Mouse (Mus musculus): Measurements from ENCODE around the gene Rap1a. TPM values are rescaled to one million over a fixed set of nuclear protein-coding genes. Genes with fewer than 3 reads are reported as not detected.
A peak's percentile ranks its signal among the peaks of the same experiment; 100 is the strongest.

Rap1a gene
- polyA plus RNA-seq, 1 experiment from 2014 or later = 84.3 TPM

DNA sequence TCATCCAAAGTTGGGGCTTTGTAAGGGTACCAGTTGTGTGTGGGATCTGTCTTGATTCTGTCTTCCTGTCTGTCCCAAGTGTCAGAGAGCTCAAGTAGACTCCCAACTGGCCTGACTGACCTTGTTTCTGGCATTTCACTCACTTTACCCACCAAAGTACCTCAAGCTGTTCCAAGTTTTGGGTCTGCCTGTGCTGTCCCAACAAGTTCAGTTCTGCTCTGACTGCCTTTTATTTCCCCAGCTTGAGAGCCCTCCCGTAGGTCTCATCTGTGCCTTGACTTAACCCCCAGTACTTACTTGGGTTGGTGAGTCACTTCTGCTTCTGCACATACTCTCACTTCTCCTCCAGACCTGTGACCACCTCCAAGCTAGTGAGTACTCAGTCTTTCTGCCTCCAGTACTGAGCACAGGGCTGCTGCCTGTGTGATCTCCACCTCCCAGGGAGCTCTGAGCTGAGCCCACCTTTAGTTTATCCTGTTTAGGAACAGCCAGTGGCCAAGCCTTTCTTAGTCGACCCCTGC is 79.4 kb downstream of the Rap1a start:
- Histone ChIP-seq H3K4me3 (ENCODE audit: low read depth, low read length) (no peak overlapping the region), H3K27me3 (ENCODE audit: control insufficient read depth, insufficient read depth, low read length) (no peaks in the 10 kb centered on the region), H3K27ac (ENCODE audit: low read depth, low read length) (no peak overlapping the region), H3K4me2 (ENCODE audit: low read depth, low read length, severe bottlenecking) (no peak overlapping the region), H3K36me3 (ENCODE audit: control insufficient read depth, insufficient read depth, low read length) (no peaks in the 10 kb centered on the region), H3K9me3 (ENCODE audit: control insufficient read depth, low read length) (no peaks in the 10 kb centered on the region), H3K4me1 (replicated peaks; ENCODE audit: control insufficient read depth, insufficient read depth, low read length) (0 out of 2 replicates have a peak, but pooled peaks cover 6% of the 10 kb centered on the region), H3K9ac (ENCODE audit: low read length) (no peak overlapping the region)
- DNase-seq (ENCODE audit: low spot score) = no peak
- 75% methylated on average over 2 of the region's 2 CpGs for WGBS
- ATAC-seq (replicated peaks; ENCODE audit: low FRiP score) = no peak

DNA sequence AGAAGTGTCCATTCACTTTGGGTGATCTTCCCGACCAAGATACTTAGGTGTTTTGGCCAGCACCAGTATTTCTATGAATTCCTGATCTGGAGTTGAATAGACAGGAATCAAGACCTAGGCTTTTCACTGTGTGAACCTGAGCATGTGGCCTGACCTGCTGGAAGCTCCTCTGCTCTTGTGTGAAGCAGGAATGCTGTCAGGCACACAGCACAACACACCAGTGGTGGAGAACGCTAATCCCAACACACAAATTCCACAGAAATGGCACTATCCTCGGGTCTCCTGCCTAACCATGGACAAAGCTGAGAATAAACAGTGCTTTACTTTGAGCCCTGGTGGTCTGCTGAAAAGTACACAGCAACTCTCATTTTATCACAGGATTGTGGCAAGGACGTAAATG is 80.6 kb downstream of the Rap1a start:
- Histone ChIP-seq H3K27ac (ENCODE audit: low read depth, low read length) (no peak overlapping the region), H3K9me3 (ENCODE audit: control insufficient read depth, low read length) (no peaks in the 10 kb centered on the region), H3K4me1 (replicated peaks; ENCODE audit: control insufficient read depth, insufficient read depth, low read length) (0 out of 2 replicates have a peak, but pooled peaks cover 6% of the 10 kb centered on the region), H3K4me2 (ENCODE audit: low read depth, low read length, severe bottlenecking) (no peak overlapping the region), H3K9ac (ENCODE audit: low read length) (no peak overlapping the region), H3K4me3 (ENCODE audit: low read depth, low read length) (no peak overlapping the region), H3K36me3 (ENCODE audit: control insufficient read depth, insufficient read depth, low read length) (no peaks in the 10 kb centered on the region), H3K27me3 (ENCODE audit: control insufficient read depth, insufficient read depth, low read length) (no peaks in the 10 kb centered on the region)
- no peak for DNase-seq (ENCODE audit: low spot score)
- ATAC-seq (replicated peaks; ENCODE audit: low FRiP score) = no peak
- 83% methylated on average over 4 of the region's 4 CpGs for WGBS

GRCm38 (mm10) chr3:105719979-105720378 is 81.2 kb downstream of the Rap1a start:
- no peak for DNase-seq (ENCODE audit: low spot score)
- Histone ChIP-seq H3K27ac (ENCODE audit: low read depth, low read length) (no peak overlapping the region), H3K9me3 (ENCODE audit: control insufficient read depth, low read length) (no peaks in the 10 kb centered on the region), H3K4me3 (ENCODE audit: low read depth, low read length) (no peak overlapping the region), H3K9ac (ENCODE audit: low read length) (no peak overlapping the region), H3K4me1 (replicated peaks; ENCODE audit: control insufficient read depth, insufficient read depth, low read length) (0 out of 2 replicates have a peak, but pooled peaks cover 6% of the 10 kb centered on the region), H3K27me3 (ENCODE audit: control insufficient read depth, insufficient read depth, low read length) (no peaks in the 10 kb centered on the region), H3K4me2 (ENCODE audit: low read depth, low read length, severe bottlenecking) (no peak overlapping the region), H3K36me3 (ENCODE audit: control insufficient read depth, insufficient read depth, low read length) (no peaks in the 10 kb centered on the region)
- ATAC-seq (replicated peaks; ENCODE audit: low FRiP score) = no peak
- 83% methylated on average over 4 of the region's 4 CpGs for WGBS

GRCm38 (mm10) chr3:105718746-105719145 is 82.4 kb downstream of the Rap1a start:
- DNase-seq (ENCODE audit: low spot score) = no peak
- Histone ChIP-seq H3K9ac (ENCODE audit: low read length) (no peak overlapping the region), H3K4me1 (replicated peaks; ENCODE audit: control insufficient read depth, insufficient read depth, low read length) (0 out of 2 replicates have a peak, but pooled peaks cover 6% of the 10 kb centered on the region), H3K9me3 (ENCODE audit: control insufficient read depth, low read length) (no peaks in the 10 kb centered on the region), H3K36me3 (ENCODE audit: control insufficient read depth, insufficient read depth, low read length) (no peaks in the 10 kb centered on the region), H3K27ac (ENCODE audit: low read depth, low read length) (no peak overlapping the region), H3K27me3 (ENCODE audit: control insufficient read depth, insufficient read depth, low read length) (no peaks in the 10 kb centered on the region), H3K4me3 (ENCODE audit: low read depth, low read length) (no peak overlapping the region), H3K4me2 (ENCODE audit: low read depth, low read length, severe bottlenecking) (no peak overlapping the region)
- no peak for ATAC-seq (replicated peaks; ENCODE audit: low FRiP score)
- WGBS = 60% methylated on average over 4 of the region's 4 CpGs

GRCm38 (mm10) chr3:105717856-105718555 is 83.1 kb downstream of the Rap1a start:
- no peaks in the 10 kb centered on the region for H3K9me3 ChIP-seq (ENCODE audit: control insufficient read depth, low read length)
- H3K27ac ChIP-seq (ENCODE audit: low read depth, low read length) = peak overlapping the region; percentile 26; the same call in 1 of the 2 replicates
- DNase-seq (ENCODE audit: low spot score) = no peak
- H3K36me3 ChIP-seq (ENCODE audit: control insufficient read depth, insufficient read depth, low read length) = no peaks in the 10 kb centered on the region
- no peaks in the 10 kb centered on the region for H3K27me3 ChIP-seq (ENCODE audit: control insufficient read depth, insufficient read depth, low read length)
- 66% methylated on average over 11 of the region's 11 CpGs for WGBS
- H3K4me3 ChIP-seq (ENCODE audit: low read depth, low read length) = no peak overlapping the region
- 0 out of 2 replicates have a peak, but pooled peaks have one; percentile 34 for ATAC-seq (replicated peaks; ENCODE audit: low FRiP score)
- no peak overlapping the region for H3K4me2 ChIP-seq (ENCODE audit: low read depth, low read length, severe bottlenecking)
- H3K9ac ChIP-seq (ENCODE audit: low read length) = no peak overlapping the region
- 0 out of 2 replicates have a peak, but pooled peaks cover 6% of the 10 kb centered on the region for H3K4me1 ChIP-seq (replicated peaks; ENCODE audit: control insufficient read depth, insufficient read depth, low read length)

DNA sequence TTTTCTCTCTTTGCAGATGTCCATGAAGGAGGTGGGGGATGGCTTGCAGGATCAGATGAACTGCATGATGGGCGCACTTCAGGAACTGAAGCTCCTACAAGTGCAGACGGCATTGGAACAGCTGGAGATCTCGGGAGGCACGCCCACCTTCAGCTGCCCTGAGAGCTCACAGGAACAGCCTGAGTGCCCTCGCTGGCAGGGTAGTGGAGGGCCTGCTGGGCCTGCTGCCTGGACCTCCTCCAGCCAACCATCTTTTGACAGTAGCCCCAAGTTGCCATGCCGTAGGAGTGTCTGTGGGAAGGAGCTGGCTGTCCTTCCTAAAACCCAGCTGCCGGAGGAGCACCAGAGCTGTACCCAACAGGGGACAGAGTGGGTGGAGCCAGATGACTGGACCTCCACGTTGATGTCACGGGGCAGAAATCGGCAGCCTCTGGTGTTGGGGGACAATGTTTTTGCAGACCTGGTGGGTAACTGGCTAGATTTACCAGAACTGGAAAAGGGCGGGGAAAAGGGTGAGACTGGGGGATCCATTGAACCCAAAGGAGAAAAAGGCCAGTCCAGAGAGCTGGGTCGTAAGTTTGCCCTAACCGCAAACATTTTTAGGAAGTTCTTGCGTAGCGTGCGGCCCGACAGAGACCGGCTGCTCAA is 84.7 kb downstream of the Rap1a start:
- Histone ChIP-seq H3K4me3 (ENCODE audit: low read depth, low read length) (no peak overlapping the region), H3K9ac (ENCODE audit: low read length) (no peak overlapping the region), H3K27ac (ENCODE audit: low read depth, low read length) (no peak overlapping the region), H3K36me3 (ENCODE audit: control insufficient read depth, insufficient read depth, low read length) (no peaks in the 10 kb centered on the region), H3K9me3 (ENCODE audit: control insufficient read depth, low read length) (no peaks in the 10 kb centered on the region), H3K4me2 (ENCODE audit: low read depth, low read length, severe bottlenecking) (no peak overlapping the region), H3K27me3 (ENCODE audit: control insufficient read depth, insufficient read depth, low read length) (no peaks in the 10 kb centered on the region), H3K4me1 (replicated peaks; ENCODE audit: control insufficient read depth, insufficient read depth, low read length) (0 out of 2 replicates have a peak, but pooled peaks cover 6% of the 10 kb centered on the region)
- no peak for ATAC-seq (replicated peaks; ENCODE audit: low FRiP score)
- WGBS = 64% methylated on average over 18 of the region's 18 CpGs
- no peak for DNase-seq (ENCODE audit: low spot score)

- Histone ChIP-seq H3K4me2 (ENCODE audit: low read depth, low read length, severe bottlenecking) (no peak overlapping the region), H3K36me3 (ENCODE audit: control insufficient read depth, insufficient read depth, low read length) (no peaks in the 10 kb centered on the region), H3K27me3 (ENCODE audit: control insufficient read depth, insufficient read depth, low read length) (no peaks in the 10 kb centered on the region; the same call in 1 of the 2 replicates), H3K9ac (ENCODE audit: low read length) (no peak overlapping the region), H3K4me3 (ENCODE audit: low read depth, low read length) (no peak overlapping the region), H3K9me3 (ENCODE audit: control insufficient read depth, low read length) (no peaks in the 10 kb centered on the region), H3K4me1 (replicated peaks; ENCODE audit: control insufficient read depth, insufficient read depth, low read length) (0 out of 2 replicates have a peak, but pooled peaks cover 6% of the 10 kb centered on the region), H3K27ac (ENCODE audit: low read depth, low read length) (no peak overlapping the region)
- no peak for ATAC-seq (replicated peaks; ENCODE audit: low FRiP score)
- no peak for DNase-seq (ENCODE audit: low spot score)
These were observed 86.3 kb downstream of the Rap1a start for GRCm38 (mm10) chr3:105714820-105715167.

GRCm38 (mm10) chr3:105714091-105714819 is 86.9 kb downstream of the Rap1a start:
- Histone ChIP-seq H3K36me3 (ENCODE audit: control insufficient read depth, insufficient read depth, low read length) (no peaks in the 10 kb centered on the region), H3K27ac (ENCODE audit: low read depth, low read length) (no peak overlapping the region), H3K9ac (ENCODE audit: low read length) (no peak overlapping the region), H3K9me3 (ENCODE audit: control insufficient read depth, low read length) (no peaks in the 10 kb centered on the region), H3K4me1 (replicated peaks; ENCODE audit: control insufficient read depth, insufficient read depth, low read length) (0 out of 2 replicates have a peak, but pooled peaks cover 6% of the 10 kb centered on the region), H3K4me3 (ENCODE audit: low read depth, low read length) (no peak overlapping the region), H3K4me2 (ENCODE audit: low read depth, low read length, severe bottlenecking) (no peak overlapping the region), H3K27me3 (ENCODE audit: control insufficient read depth, insufficient read depth, low read length) (no peaks in the 10 kb centered on the region; the same call in 1 of the 2 replicates)
- DNase-seq (ENCODE audit: low spot score) (no peak), ATAC-seq (replicated peaks; ENCODE audit: low FRiP score) (peak; percentile 15; the same call in 1 of the 2 replicates)
- 24% methylated on average over 8 of the region's 8 CpGs for WGBS

All from forebrain, embryonic 11.5 days (tissue).